Mouse (Mus musculus): ENCODE data around the gene Nr4a1. TPM values are rescaled to one million over a fixed set of nuclear protein-coding genes. Genes with fewer than 3 reads are reported as not detected.

Nr4a1 gene
- polyA plus RNA-seq, 1 experiment: 10.0 TPM

DNA sequence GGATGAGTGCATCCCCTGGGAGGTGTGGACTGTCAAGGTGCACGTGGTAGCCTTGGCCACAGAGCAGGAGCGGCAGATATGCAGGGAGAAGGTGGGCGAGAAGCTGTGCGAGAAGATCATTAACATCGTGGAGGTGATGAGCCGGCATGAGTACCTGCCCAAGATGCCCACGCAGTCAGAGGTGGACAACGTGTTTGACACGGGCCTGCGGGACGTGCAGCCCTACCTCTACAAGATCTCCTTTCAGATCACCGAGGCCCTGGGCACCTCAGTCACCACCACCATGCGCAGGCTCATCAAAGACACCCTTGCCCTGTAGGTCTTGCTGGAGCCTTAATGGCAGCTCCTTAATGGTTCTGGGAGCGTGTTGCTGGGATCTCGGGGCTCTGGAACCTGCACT is 36.3 kb downstream of the Nr4a1 start:
- no peak overlapping the region for H3K27ac ChIP-seq (ENCODE audit: control insufficient read depth, insufficient read depth, low read depth, low read length, poor library complexity)
- WGBS: 90% methylated on average over 15 of the region's 15 CpGs
- no peak overlapping the region for H3K4me3 ChIP-seq (replicated peaks; ENCODE audit: control insufficient read depth, low read depth, low read length)
- H3K4me1 ChIP-seq (ENCODE audit: control insufficient read depth, insufficient read depth, low read length): peaks cover 2% of the 10 kb centered on the region; the same call in 1 of the 2 replicates
- TF ChIP-seq POLR2A (IDR thresholded peaks at IDR 0.05; ENCODE audit: borderline replicate concordance, control insufficient read depth, low read depth, low read length): no peak
- TF ChIP-seq CTCF (IDR thresholded peaks at IDR 0.05; ENCODE audit: control insufficient read depth, insufficient read depth, low read length): no peak

DNA sequence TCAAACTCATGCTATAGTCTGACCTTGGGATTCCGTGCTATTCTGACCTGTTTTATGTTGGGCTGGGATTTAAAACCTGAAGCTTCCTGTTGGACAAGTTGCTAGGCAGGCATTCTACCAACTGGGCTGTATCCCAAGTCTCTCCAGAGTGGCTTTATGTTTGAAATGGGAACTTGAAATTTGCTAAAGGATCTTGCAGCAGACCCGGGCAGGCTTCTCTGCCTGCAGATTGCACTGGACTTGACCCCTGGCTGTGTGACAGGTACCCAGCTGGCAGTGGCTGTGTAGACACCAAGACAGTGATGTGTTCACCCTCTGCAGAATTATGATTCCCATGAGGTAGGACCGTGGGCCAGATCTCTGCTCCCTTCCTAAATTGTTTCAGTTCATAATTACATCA is 37.9 kb downstream of the Nr4a1 start:
- Histone ChIP-seq H3K27ac (ENCODE audit: control insufficient read depth, insufficient read depth, low read depth, low read length, poor library complexity) (no peak overlapping the region), H3K4me1 (ENCODE audit: control insufficient read depth, insufficient read depth, low read length) (peaks cover 1% of the 10 kb centered on the region; the same call in 1 of the 2 replicates), H3K4me3 (replicated peaks; ENCODE audit: control insufficient read depth, low read depth, low read length) (no peak overlapping the region)
- WGBS: 83% methylated on average over 3 of the region's 3 CpGs
- no peak for TF ChIP-seq POLR2A (IDR thresholded peaks at IDR 0.05; ENCODE audit: borderline replicate concordance, control insufficient read depth, low read depth, low read length)
- no peak for TF ChIP-seq CTCF (IDR thresholded peaks at IDR 0.05; ENCODE audit: control insufficient read depth, insufficient read depth, low read length)

DNA sequence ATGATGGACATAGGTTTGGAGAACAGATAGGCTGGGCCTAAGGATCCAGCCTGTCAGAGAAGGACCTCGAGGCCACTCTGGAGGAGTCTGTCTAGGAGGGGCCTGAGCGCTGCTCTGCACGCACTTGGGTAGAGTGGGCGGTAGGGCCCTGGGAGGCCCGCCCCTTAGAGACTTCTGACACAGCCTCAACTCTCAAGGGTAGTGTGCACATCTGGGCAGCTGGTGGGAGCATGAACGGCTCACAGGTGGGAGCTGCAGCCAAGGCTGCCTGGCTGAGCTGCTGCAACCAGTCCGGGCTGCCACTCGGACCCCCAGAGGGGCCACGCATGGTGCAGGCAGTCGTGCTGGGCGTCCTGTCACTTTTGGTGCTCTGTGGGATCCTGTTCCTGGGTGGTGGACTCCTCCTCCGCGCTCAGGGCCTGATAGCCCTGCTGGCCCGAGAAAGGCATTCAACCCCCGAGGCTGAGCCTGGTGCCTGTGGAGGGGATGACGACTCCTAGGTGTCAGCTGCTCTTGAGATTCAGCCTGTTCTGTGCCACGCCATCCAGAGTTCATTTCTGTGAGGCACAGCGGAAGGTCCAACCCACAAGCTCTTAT is 39.1 kb downstream of the Nr4a1 start, which contains the start of gene 6030408B16Rik:
Gene 6030408B16Rik (plus strand): TSS at position 188 of the 597 bp plus-strand sequence.
- Histone ChIP-seq H3K4me3 (replicated peaks; ENCODE audit: control insufficient read depth, low read depth, low read length) (no peak within 1 kb of the TSS), H3K4me1 (ENCODE audit: control insufficient read depth, insufficient read depth, low read length) (peaks cover 3% of the 10 kb centered on the region; the same call in 1 of the 2 replicates), H3K27ac (ENCODE audit: control insufficient read depth, insufficient read depth, low read depth, low read length, poor library complexity) (peak within 1 kb of the TSS; percentile 25; the same call in 1 of the 2 replicates)
- TF ChIP-seq POLR2A (IDR thresholded peaks at IDR 0.05; ENCODE audit: borderline replicate concordance, control insufficient read depth, low read depth, low read length) (no peak), CTCF (IDR thresholded peaks at IDR 0.05; ENCODE audit: control insufficient read depth, insufficient read depth, low read length) (no peak)
- 75% methylated on average over 18 of the region's 18 CpGs for WGBS

DNA sequence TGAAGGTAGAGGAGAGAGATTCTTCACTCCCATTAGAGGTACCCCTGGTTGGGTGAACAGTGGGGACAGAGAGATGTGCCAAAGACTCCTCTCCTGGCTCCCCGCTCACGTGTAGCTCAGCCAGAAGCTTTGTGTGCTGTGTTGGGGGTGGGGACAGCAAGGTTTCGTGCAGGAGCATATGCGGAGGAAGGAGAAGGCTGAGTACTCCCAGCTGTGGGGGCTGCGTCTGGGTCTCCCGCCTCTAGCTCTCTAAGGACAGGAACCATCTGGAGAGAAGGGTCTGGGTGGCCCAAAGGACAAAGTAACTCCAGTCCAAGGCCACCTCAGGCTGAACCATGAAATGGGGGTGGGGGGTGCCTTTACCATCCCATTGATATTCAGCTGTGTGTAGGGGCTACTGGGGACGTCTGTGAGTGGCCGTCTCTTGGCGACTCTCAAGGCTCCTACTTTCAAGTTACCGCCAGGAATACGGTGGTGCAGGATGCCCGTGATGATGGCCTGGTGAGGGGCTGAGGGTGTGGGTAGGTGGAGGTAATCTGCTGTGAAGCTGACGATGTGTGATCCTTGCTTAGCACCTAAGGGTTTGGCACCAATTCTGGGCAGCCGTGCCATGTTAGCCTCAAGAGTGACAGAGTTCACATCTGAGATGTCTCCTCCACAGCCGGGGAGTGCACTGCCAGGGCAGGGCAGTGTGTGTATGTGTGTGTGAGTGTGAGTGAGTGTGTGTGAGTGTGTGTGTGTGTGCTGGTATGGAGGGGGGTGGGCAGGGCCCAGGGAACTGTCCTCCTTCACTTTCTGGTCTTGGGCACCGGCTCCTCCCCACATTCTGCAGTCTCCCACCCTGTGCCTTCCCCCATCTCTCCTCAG is 40.2 kb downstream of the Nr4a1 start:
- WGBS: 73% methylated on average over 16 of the region's 16 CpGs
- Histone ChIP-seq H3K27ac (ENCODE audit: control insufficient read depth, insufficient read depth, low read depth, low read length, poor library complexity) (no peak overlapping the region), H3K4me3 (replicated peaks; ENCODE audit: control insufficient read depth, low read depth, low read length) (no peak overlapping the region), H3K4me1 (ENCODE audit: control insufficient read depth, insufficient read depth, low read length) (peaks cover 4% of the 10 kb centered on the region; the same call in 1 of the 2 replicates)
- no peak for TF ChIP-seq CTCF (IDR thresholded peaks at IDR 0.05; ENCODE audit: control insufficient read depth, insufficient read depth, low read length)
- no peak for TF ChIP-seq POLR2A (IDR thresholded peaks at IDR 0.05; ENCODE audit: borderline replicate concordance, control insufficient read depth, low read depth, low read length)

GRCm38 (mm10) chr15:101295106-101295505 is 41.0 kb downstream of the Nr4a1 start:
- H3K4me1 ChIP-seq (ENCODE audit: control insufficient read depth, insufficient read depth, low read length): peaks cover 4% of the 10 kb centered on the region; the same call in 1 of the 2 replicates

GRCm38 (mm10) chr15:101295616-101296015 is 41.5 kb downstream of the Nr4a1 start:
- TF ChIP-seq CTCF (IDR thresholded peaks at IDR 0.05; ENCODE audit: control insufficient read depth, insufficient read depth, low read length) (no peak), POLR2A (IDR thresholded peaks at IDR 0.05; ENCODE audit: borderline replicate concordance, control insufficient read depth, low read depth, low read length) (no peak)
- H3K4me1 ChIP-seq (ENCODE audit: control insufficient read depth, insufficient read depth, low read length): peaks cover 4% of the 10 kb centered on the region; the same call in 1 of the 2 replicates
- WGBS: 84% methylated on average over 10 of the region's 10 CpGs

More at GRCm38 (mm10) chr15:101295106-101295505, 41.0 kb downstream of the Nr4a1 start:
- Histone ChIP-seq H3K27ac (ENCODE audit: control insufficient read depth, insufficient read depth, low read depth, low read length, poor library complexity) (no peak overlapping the region), H3K4me3 (replicated peaks; ENCODE audit: control insufficient read depth, low read depth, low read length) (no peak overlapping the region)
- no peak for TF ChIP-seq POLR2A (IDR thresholded peaks at IDR 0.05; ENCODE audit: borderline replicate concordance, control insufficient read depth, low read depth, low read length)
- TF ChIP-seq CTCF (IDR thresholded peaks at IDR 0.05; ENCODE audit: control insufficient read depth, insufficient read depth, low read length): no peak
- 81% methylated on average over 7 of the region's 7 CpGs for WGBS

GRCm38 (mm10) chr15:101296091-101296490 is 42.0 kb downstream of the Nr4a1 start:
- Histone ChIP-seq H3K4me1 (ENCODE audit: control insufficient read depth, insufficient read depth, low read length) (peaks cover 4% of the 10 kb centered on the region; the same call in 1 of the 2 replicates), H3K27ac (ENCODE audit: control insufficient read depth, insufficient read depth, low read depth, low read length, poor library complexity) (no peak overlapping the region), H3K4me3 (replicated peaks; ENCODE audit: control insufficient read depth, low read depth, low read length) (no peak overlapping the region)
- TF ChIP-seq POLR2A (IDR thresholded peaks at IDR 0.05; ENCODE audit: borderline replicate concordance, control insufficient read depth, low read depth, low read length) (no peak), CTCF (IDR thresholded peaks at IDR 0.05; ENCODE audit: control insufficient read depth, insufficient read depth, low read length) (no peak)
- WGBS: 86% methylated on average over 11 of the region's 11 CpGs

More at GRCm38 (mm10) chr15:101295616-101296015, 41.5 kb downstream of the Nr4a1 start:
- Histone ChIP-seq H3K4me3 (replicated peaks; ENCODE audit: control insufficient read depth, low read depth, low read length) (no peak overlapping the region), H3K27ac (ENCODE audit: control insufficient read depth, insufficient read depth, low read depth, low read length, poor library complexity) (no peak overlapping the region)

DNA sequence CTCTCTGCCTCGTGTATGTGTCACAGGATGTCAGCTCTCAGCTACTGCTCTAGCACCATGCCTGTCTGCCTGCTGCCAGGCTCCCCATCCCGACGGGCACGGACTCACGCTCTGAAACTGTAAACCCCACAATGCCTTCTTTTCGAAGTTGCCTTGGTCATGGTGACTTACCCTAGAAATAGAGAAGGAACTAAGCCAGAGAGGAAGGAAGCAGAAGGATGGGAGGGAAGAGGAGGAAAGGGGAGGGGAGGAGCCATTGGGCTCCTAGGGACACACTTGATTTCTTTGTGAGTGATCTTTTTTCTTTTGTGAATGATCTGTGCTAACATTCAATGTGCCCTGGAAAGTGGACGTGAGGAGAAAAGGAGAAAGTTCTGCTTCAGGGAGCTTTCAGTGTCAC is 43.9 kb downstream of the Nr4a1 start:
- Histone ChIP-seq H3K4me1 (ENCODE audit: control insufficient read depth, insufficient read depth, low read length) (peaks cover 4% of the 10 kb centered on the region; the same call in 1 of the 2 replicates), H3K27ac (ENCODE audit: control insufficient read depth, insufficient read depth, low read depth, low read length, poor library complexity) (peak overlapping the region; percentile 40)

More for the DNA sequence above, 43.9 kb downstream of the Nr4a1 start:
- no peak overlapping the region for H3K4me3 ChIP-seq (replicated peaks; ENCODE audit: control insufficient read depth, low read depth, low read length)
- 7% methylated on average over 7 of the region's 7 CpGs for WGBS
- TF ChIP-seq CTCF (IDR thresholded peaks at IDR 0.05; ENCODE audit: control insufficient read depth, insufficient read depth, low read length) (no peak), POLR2A (IDR thresholded peaks at IDR 0.05; ENCODE audit: borderline replicate concordance, control insufficient read depth, low read depth, low read length) (no peak)
